Mouse (Mus musculus) G1E (cell line): ENCODE results near the gene Acads. TPM values are rescaled to one million over a fixed set of nuclear protein-coding genes. Genes with fewer than 3 reads are reported as not detected.
A peak's percentile ranks its signal among the peaks of the same experiment; 100 is the strongest.

Experiments used
- ATAC-seq: 2 replicates; pipeline ENCODE4 v1.8.0; 2016; ENCODE audit warnings: mild to moderate bottlenecking; ENCODE audit not compliant: insufficient number of reproducible peaks, poor library complexity, low FRiP score, severe bottlenecking; ENCODE audit errors: extremely low read depth
- DNase-seq: peaks from one replicate; pipeline ENCODE4 v3.0.0; 2012; ENCODE audit warnings: low spot score
- H3K27me3 ChIP-seq: 2 replicates; pipeline ENCODE4 v1.6.1; 2012; ENCODE audit warnings: mild to moderate bottlenecking, low read length, inconsistent platforms; ENCODE audit not compliant: insufficient read depth
- H3K36me3 ChIP-seq: replicated peaks from 2 replicates; pipeline ENCODE3; 2012; ENCODE audit warnings: mild to moderate bottlenecking, inconsistent platforms
- H3K4me1 ChIP-seq: 2 replicates; pipeline ENCODE4 v1.6.1; 2012; ENCODE audit warnings: low read depth, low read length, inconsistent platforms, mixed read lengths; ENCODE audit not compliant: insufficient read depth
- H3K4me3 ChIP-seq: 2 replicates; pipeline ENCODE4 v1.5.1; 2012; ENCODE audit warnings: low read depth, mild to moderate bottlenecking, inconsistent platforms, low read length, moderate library complexity, mixed read lengths
- H3K9me3 ChIP-seq: replicated peaks from 2 replicates; pipeline ENCODE4 v1.6.1; 2012; ENCODE audit warnings: inconsistent platforms
- CTCF ChIP-seq: IDR thresholded peaks from 2 replicates; pipeline ENCODE4 v1.5.1; 2012; ENCODE audit warnings: low read depth, low read length, inconsistent platforms, mixed read lengths
- GATA1 ChIP-seq: IDR thresholded peaks from 2 replicates; pipeline ENCODE4 v1.6.1; 2012; ENCODE audit warnings: borderline replicate concordance, low read length, inconsistent platforms, mixed read lengths
- GATA2 ChIP-seq: IDR thresholded peaks from 2 replicates; pipeline ENCODE4 v1.6.1; 2012; ENCODE audit warnings: low read depth, low read length, inconsistent platforms, borderline replicate concordance
- POLR2AphosphoS5 ChIP-seq: IDR thresholded peaks from 2 replicates; pipeline ENCODE4 v1.6.1; 2012; ENCODE audit warnings: low read depth, low read length, inconsistent platforms; ENCODE audit not compliant: insufficient replicate concordance
- TAL1 ChIP-seq: conservative IDR thresholded peaks from 2 replicates; pipeline ENCODE4 v1.6.1; 2012; ENCODE audit warnings: low read depth, low read length, inconsistent platforms, mixed read lengths
- polyA plus RNA-seq: library from polyadenylated mRNA; stranded (reverse); fragments of >175 nt; gene quantifications from 2 replicates; pipeline ENCODE4 v1.2.3, GENCODE M21; 2012
- total RNA-seq, 2 experiments: library from RNA; stranded (forward) in 1 of 2; stranded (reverse) in 1 of 2; fragments of 200-1000 nt in 1 of 2; fragments of >200 nt in 1 of 2; fragmentation: Nextera tagmentation in 1 of 2; gene quantifications; 2 replicates each; pipeline ENCODE4 v1.2.3; 2014 to 2017

Acads gene
- total and polyA plus RNA-seq, 3 experiments = 23.0 to 63.4 (median 28.1) TPM

DNA sequence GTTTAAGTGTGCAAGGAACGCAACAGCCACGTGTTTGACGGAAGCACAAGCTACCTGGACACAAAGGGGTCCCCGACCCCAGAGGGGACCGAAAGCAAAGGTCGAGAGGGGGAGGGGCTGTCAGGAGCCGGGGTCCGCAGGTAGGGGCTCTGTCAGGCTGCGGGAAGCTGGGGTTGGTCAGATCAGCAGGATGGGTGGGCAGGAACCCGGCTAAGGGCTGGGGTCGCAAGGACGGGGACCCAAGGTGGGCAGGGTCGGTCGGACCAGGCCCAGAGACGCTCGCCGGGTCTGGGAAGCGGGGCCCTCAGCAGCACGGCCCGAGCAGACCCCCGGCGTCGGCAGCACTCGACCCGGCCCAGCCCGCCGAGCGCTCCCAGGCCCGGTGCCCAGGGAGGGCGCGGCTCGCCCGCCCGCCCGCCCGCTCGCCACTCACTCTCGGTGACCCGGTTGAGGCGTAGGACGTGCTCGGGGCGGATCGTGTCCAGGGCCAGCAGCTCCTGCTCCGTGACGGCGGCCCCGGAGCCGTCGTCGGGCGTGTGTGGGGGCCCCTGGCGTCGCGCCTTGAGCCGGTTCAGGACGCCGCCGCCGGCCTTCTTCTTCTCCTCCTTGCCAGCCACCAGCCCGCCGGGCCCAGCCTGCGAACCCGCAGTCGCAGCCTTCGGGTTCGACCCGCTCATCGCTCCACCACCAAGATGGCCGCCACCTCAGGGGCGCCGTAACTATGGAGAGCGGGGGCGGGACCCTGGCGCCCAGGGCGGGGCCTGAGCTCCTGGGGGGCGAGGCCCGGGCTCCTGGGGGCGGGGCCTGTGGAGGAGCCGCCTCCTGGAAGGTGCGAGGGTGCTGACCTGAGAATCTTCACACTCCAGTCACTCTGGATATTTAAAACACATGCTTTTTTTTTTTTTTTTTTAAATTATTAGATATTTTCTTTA is 15.4 kb upstream of the Acads start, which contains the start of gene Unc119b:
TSS of gene Unc119b (minus strand) at position 742 of the 932 bp plus-strand sequence.
- H3K9me3 ChIP-seq = no peaks in the 10 kb centered on the region
- H3K36me3 ChIP-seq = peaks cover 36% of the 10 kb centered on the region
- H3K27me3 ChIP-seq = peaks cover 19% of the 10 kb centered on the region
- no peak for TF ChIP-seq GATA1
- TF ChIP-seq CTCF = no peak
- TF ChIP-seq POLR2AphosphoS5 = no peak
- no peak for TF ChIP-seq GATA2
- TF ChIP-seq TAL1 = no peak
- H3K4me3 ChIP-seq = peak within 1 kb of the TSS; percentile 84
- DNase-seq (peak; percentile 90), ATAC-seq (peak; percentile 76)
- peaks cover 22% of the 10 kb centered on the region for H3K4me1 ChIP-seq

DNA sequence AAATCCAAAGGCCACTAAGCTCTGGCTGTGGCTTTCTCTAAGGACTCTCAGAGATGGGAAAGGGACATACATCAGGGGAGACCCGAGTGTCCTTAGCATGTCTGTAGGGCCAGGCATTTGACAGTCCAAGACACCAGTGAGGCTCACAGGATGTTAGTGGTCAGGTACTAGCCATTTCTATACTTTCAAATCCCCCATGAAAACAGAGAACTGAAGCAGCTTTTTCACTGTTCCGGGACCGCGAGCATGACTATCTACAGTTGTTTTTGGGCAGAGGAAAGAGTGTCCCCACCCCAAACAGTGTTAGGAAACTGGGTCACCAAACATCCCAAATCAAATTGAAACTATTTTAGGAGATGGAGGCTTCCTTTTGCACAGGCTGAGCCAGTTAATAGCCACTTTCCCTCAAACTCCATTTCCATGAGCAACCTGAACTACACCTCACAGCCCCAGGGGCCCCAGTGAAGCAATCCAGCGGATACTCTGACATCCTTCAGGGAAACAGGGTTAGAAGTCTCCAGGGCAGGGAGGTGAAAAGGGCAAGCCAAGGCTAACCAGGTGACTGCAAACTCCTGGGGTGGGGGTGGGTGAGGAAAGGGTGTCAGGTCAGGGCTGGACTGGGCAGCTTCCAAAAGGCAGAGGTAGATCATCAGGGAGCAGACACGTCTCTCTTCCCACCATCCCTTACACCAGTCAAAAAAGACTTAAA is 14.4 kb upstream of the Acads start:
- DNase-seq (no peak), ATAC-seq (no peak)
- Histone ChIP-seq H3K4me1 (peaks cover 19% of the 10 kb centered on the region), H3K9me3 (no peaks in the 10 kb centered on the region), H3K27me3 (peaks cover 19% of the 10 kb centered on the region), H3K36me3 (peaks cover 44% of the 10 kb centered on the region), H3K4me3 (peak overlapping the region; percentile 84; the same call in 1 of the 2 replicates)
- TF ChIP-seq GATA1 (no peak), POLR2AphosphoS5 (no peak), GATA2 (no peak), CTCF (no peak)

DNA sequence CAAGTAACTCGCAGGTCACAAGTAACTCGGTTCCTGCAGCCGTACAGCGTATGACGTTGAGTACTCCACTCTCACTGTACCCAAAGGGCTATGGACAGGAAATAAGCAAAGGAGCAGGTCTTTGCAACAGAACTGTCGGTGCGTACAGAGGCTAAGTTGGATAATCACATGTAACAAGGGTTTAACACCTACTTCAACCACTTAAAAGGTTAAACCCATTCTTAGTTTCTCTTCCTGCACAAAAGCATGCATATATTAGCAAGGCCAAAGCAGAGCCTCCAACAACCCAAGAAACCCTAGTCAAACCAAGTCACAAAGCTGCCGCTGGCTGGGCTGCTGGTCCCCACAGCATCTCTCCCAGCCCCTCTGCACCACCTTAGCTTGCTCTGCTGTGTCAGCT is 13.3 kb upstream of the Acads start:
- DNase-seq (no peak), ATAC-seq (no peak)
- H3K4me3 ChIP-seq = no peak overlapping the region
- H3K27me3 ChIP-seq = peaks cover 12% of the 10 kb centered on the region
- no peaks in the 10 kb centered on the region for H3K9me3 ChIP-seq
- peaks cover 17% of the 10 kb centered on the region for H3K4me1 ChIP-seq
- TF ChIP-seq GATA2 = no peak
- no peak for TF ChIP-seq CTCF
- TF ChIP-seq GATA1 = no peak
- no peak for TF ChIP-seq POLR2AphosphoS5
- no peak for TF ChIP-seq TAL1
- peaks cover 55% of the 10 kb centered on the region for H3K36me3 ChIP-seq

DNA sequence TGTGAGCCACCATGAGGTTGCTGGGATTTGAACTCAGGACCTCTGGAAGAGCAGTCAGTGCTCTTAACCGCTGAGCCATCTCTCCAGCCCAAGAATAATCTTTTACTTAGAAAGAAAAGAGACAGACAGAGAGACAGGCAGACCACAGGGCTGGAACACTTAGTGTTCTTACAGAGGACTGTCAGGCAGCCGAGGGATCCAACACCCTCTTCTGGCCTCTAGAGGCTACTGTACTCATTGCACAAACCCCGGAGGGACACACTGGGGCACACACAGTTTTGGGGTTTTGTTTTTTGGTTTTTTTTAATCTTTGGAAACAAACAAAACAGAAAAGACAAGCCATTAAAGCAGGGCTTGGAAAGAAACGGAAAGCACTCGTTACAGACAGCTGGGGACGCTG is 10.2 kb upstream of the Acads start:
- H3K4me3 ChIP-seq = no peak overlapping the region
- H3K9me3 ChIP-seq = no peaks in the 10 kb centered on the region
- H3K4me1 ChIP-seq = peaks cover 34% of the 10 kb centered on the region
- no peak for DNase-seq
- TF ChIP-seq GATA2 (no peak), GATA1 (no peak), POLR2AphosphoS5 (no peak)
- no peaks in the 10 kb centered on the region for H3K27me3 ChIP-seq
- H3K36me3 ChIP-seq = peaks cover 86% of the 10 kb centered on the region
- no peak for ATAC-seq

DNA sequence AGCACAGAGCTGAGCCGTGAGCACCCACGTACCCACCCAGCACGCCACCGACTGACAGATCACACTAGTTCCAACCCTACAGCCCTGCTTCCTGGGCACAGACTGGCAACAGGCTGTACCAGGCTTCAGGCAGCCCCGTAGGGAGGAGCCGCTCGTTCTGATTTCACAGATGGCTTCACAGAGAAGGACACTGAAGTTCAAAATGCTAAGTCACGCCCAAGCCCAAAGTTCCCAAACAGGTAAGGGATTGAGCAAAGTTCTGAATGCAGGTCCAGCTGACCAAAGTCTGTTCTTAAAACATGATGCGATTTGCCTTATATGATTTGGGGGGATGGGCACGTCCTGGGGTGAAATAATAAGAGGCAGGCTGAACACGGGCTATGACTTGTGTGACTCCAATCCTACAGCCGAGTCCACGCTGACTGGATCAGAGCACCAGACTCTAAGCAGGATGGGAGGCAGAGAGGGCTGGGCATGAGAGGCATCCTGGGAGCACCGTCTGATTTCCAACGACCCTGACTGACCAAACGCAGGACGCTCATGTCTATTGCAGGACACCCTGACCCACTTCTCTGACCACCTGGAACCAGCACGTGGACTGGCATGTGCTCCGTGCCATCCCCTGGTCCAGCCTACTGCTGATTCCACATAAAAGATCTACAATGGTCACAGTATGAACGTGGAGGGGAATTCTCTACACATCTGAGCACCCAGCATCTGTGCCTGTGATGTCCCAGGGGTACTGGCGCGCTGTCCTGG is 8.5 kb upstream of the Acads start:
- ATAC-seq = no peak
- no peak for DNase-seq
- H3K9me3 ChIP-seq = no peaks in the 10 kb centered on the region
- peaks cover 18% of the 10 kb centered on the region for H3K4me1 ChIP-seq
- TF ChIP-seq GATA1 (no peak), POLR2AphosphoS5 (no peak), TAL1 (no peak), CTCF (no peak), GATA2 (no peak)
- H3K4me3 ChIP-seq = no peak overlapping the region
- H3K27me3 ChIP-seq = no peaks in the 10 kb centered on the region
- peaks cover 92% of the 10 kb centered on the region for H3K36me3 ChIP-seq

DNA sequence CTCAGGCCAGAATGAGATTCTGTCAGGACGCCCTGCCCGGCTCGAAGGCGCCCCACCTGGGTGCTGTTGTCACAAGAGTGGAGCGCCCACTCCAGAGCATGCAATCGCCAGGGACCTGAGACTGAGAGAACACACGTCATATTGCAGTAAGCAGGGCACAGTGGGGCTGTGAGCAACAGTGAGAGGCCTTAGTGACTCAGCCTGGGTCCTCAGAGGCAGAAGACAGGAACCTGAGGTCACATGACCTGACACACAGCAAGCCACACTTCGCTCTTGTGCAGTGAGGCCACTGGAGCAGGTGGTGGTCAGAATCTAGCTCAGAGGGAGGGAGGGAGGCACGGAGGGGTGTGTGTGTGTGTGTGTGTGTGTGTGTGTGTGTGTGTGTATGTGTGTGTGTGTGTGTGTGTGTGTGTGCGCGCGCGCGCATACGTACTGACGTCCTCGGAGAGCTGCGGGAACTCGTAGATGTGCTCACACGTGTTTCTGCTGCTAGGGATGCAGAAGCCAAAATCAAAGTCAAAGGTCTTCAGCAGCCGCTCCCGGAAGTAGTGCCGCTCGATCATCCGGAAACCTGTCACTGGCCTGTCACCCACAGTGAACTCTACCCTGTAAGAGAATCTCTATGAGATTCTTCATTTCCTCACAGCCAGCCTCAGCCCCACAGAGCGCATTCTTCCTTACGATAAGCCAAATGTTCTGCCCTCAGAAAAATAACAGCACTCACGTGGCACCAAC is 7.6 kb upstream of the Acads start:
- ATAC-seq (peak; percentile 56), DNase-seq (no peak)
- Histone ChIP-seq H3K4me3 (no peak overlapping the region), H3K9me3 (no peaks in the 10 kb centered on the region), H3K27me3 (no peaks in the 10 kb centered on the region), H3K4me1 (peaks cover 21% of the 10 kb centered on the region), H3K36me3 (peaks cover 93% of the 10 kb centered on the region)
- TF ChIP-seq GATA1 (no peak), CTCF (no peak), POLR2AphosphoS5 (no peak), GATA2 (no peak), TAL1 (no peak)
